Mouse (Mus musculus) hindbrain, embryonic 16.5 days (tissue): Measurements from ENCODE around the gene Otos. TPM values are rescaled to one million over a fixed set of nuclear protein-coding genes. Genes with fewer than 3 reads are reported as not detected.

Experiments used
- ATAC-seq: fragments of 200-750 bp; cut with Nextera tagmentation; 2 replicates; pipeline ENCODE4 v1.8.0; 2017; ENCODE audit warnings: moderate TSS enrichment, moderate library complexity
- H3K27ac ChIP-seq: fragments of 300-500 bp; sonication (generic); 2 replicates; pipeline ENCODE4 v1.5.1; 2014; ENCODE audit warnings: low read depth, mild to moderate bottlenecking, control low read depth, low read length, moderate library complexity
- H3K27me3 ChIP-seq: fragments of 300-500 bp; sonication (generic); replicated peaks from 2 replicates; pipeline ENCODE4 v1.6.1; 2014; ENCODE audit warnings: low read length; ENCODE audit not compliant: control insufficient read depth, insufficient read depth
- H3K36me3 ChIP-seq: fragments of 300-500 bp; sonication (generic); 2 replicates; pipeline ENCODE4 v1.6.1; 2014; ENCODE audit warnings: mild to moderate bottlenecking, low read length, moderate library complexity, mixed read lengths; ENCODE audit not compliant: control insufficient read depth, insufficient read depth
- H3K4me1 ChIP-seq: fragments of 300-500 bp; sonication (generic); 2 replicates; pipeline ENCODE4 v1.6.1; 2014; ENCODE audit warnings: low read depth, low read length; ENCODE audit not compliant: control insufficient read depth, insufficient read depth
- H3K4me2 ChIP-seq: fragments of 300-500 bp; sonication (generic); 2 replicates; pipeline ENCODE4 v1.6.1; 2014; ENCODE audit warnings: mild to moderate bottlenecking, low read length, control low read depth, moderate library complexity
- H3K4me3 ChIP-seq: fragments of 300-500 bp; sonication (generic); 2 replicates; pipeline ENCODE4 v1.5.1; 2014; ENCODE audit warnings: mild to moderate bottlenecking, low read length, control low read depth, moderate library complexity
- H3K9ac ChIP-seq: fragments of 300-500 bp; sonication (generic); 2 replicates; pipeline ENCODE4 v1.6.1; 2014; ENCODE audit warnings: low read depth, mild to moderate bottlenecking, control low read depth, low read length, moderate library complexity
- H3K9me3 ChIP-seq: fragments of 300-500 bp; sonication (generic); 2 replicates; pipeline ENCODE4 v1.6.1; 2014; ENCODE audit warnings: mild to moderate bottlenecking, low read length, moderate library complexity; ENCODE audit not compliant: control insufficient read depth
- WGBS: fragments of 180-500 bp; shearing (Covaris S2); extraction: QIAGEN DNeasy Blood & Tissue Kit; methylation state at CpG from one replicate; pipeline ENCODE4 v1.1.7; 2014; 5-methylcytosine and 5-hydroxymethylcytosine counted together
- polyA plus RNA-seq: library from polyadenylated mRNA; unstranded; fragments of >200 nt; fragmentation: Nextera tagmentation; extraction: Ambion mirVana; gene quantifications from 2 replicates; pipeline ENCODE4 v1.2.1, GENCODE M21; 2015

Gene Otos
- polyA plus RNA-seq, 1 experiment from 2014 or later: 0.29 TPM

DNA sequence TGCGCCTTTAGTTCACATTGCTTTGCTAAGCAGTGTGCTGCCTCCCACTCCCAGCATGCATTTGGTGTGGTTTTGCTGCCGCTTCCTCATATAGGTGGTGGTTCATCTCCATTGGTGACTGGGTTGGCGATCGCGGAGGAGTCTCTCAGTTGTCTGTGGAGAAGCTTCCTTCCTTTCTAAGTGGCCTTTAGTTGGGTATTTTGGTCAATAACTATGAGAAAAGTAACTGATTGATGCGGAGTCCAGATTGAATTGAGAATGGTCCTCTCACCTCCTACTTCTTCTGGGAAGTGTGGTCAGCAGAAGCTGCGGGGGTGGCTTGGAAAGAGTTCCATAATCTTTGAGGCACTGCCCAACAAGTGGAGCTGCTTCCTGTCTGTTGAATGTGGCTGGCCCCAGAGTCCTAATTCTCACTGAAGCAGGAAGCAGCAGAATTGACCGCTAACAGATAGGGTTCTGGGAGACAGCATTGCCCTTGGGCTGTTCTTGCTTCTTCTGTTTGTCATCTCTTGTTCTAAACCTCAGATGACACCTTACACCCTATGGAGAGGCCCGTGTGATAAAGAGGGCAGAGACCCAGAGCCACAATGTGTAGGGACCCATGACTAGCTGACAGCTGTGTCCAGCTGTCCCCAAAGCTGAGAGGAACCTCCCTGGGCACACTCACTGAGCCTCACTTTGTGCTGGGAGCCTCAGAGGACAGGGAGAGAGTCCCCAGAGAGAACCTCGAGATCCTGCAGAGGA is 27.5 kb upstream of the Otos start:
- H3K9me3 ChIP-seq: no peaks in the 10 kb centered on the region
- ATAC-seq: no peak
- WGBS: 82% methylated on average over 10 of the region's 10 CpGs

GRCm38 (mm10) chr1:92673258-92673782 is 24.7 kb upstream of the Otos start:
- Histone ChIP-seq H3K27ac (no peak overlapping the region), H3K9ac (no peak overlapping the region), H3K4me3 (no peak overlapping the region), H3K36me3 (no peaks in the 10 kb centered on the region), H3K27me3 (no peaks in the 10 kb centered on the region), H3K9me3 (no peaks in the 10 kb centered on the region; the same call in 1 of the 2 replicates), H3K4me1 (peaks cover 2% of the 10 kb centered on the region; the same call in 1 of the 2 replicates), H3K4me2 (no peak overlapping the region)
- 79% methylated on average over 5 of the region's 5 CpGs for WGBS
- ATAC-seq: no peak

More for the DNA sequence above, 27.5 kb upstream of the Otos start:
- Histone ChIP-seq H3K27me3 (no peaks in the 10 kb centered on the region), H3K27ac (no peak overlapping the region), H3K4me1 (peaks cover 9% of the 10 kb centered on the region), H3K36me3 (no peaks in the 10 kb centered on the region), H3K4me3 (no peak overlapping the region), H3K4me2 (no peak overlapping the region), H3K9ac (no peak overlapping the region)

- Histone ChIP-seq H3K4me3 (no peak overlapping the region), H3K9ac (no peak overlapping the region), H3K36me3 (no peaks in the 10 kb centered on the region), H3K9me3 (no peaks in the 10 kb centered on the region; the same call in 1 of the 2 replicates), H3K27ac (no peak overlapping the region), H3K27me3 (no peaks in the 10 kb centered on the region), H3K4me1 (no peaks in the 10 kb centered on the region), H3K4me2 (no peak overlapping the region)
- 79% methylated on average over 4 of the region's 4 CpGs for WGBS
- no peak for ATAC-seq
Observed at GRCm38 (mm10) chr1:92671326-92671725, 22.7 kb upstream of the Otos start.

GRCm38 (mm10) chr1:92669430-92669829 is 20.8 kb upstream of the Otos start:
- H3K36me3 ChIP-seq: no peaks in the 10 kb centered on the region
- H3K9me3 ChIP-seq: no peaks in the 10 kb centered on the region; the same call in 1 of the 2 replicates
- no peak overlapping the region for H3K4me2 ChIP-seq
- H3K4me1 ChIP-seq: no peaks in the 10 kb centered on the region
- H3K9ac ChIP-seq: no peak overlapping the region
- ATAC-seq: no peak
- H3K4me3 ChIP-seq: no peak overlapping the region
- H3K27ac ChIP-seq: no peak overlapping the region
- H3K27me3 ChIP-seq: no peaks in the 10 kb centered on the region
- WGBS: 96% methylated on average over 3 of the region's 3 CpGs

- Histone ChIP-seq H3K4me2 (no peak overlapping the region), H3K4me3 (no peak overlapping the region), H3K27me3 (no peaks in the 10 kb centered on the region), H3K9me3 (no peaks in the 10 kb centered on the region; the same call in 1 of the 2 replicates), H3K9ac (no peak overlapping the region), H3K4me1 (no peaks in the 10 kb centered on the region), H3K27ac (no peak overlapping the region), H3K36me3 (no peaks in the 10 kb centered on the region)
- 72% methylated on average over 6 of the region's 6 CpGs for WGBS
- no peak for ATAC-seq
Observed at GRCm38 (mm10) chr1:92667106-92667505, 18.5 kb upstream of the Otos start.

GRCm38 (mm10) chr1:92659392-92659791 is 10.8 kb upstream of the Otos start:
- no peak for ATAC-seq
- WGBS: 71% methylated on average over 5 of the region's 5 CpGs

DNA sequence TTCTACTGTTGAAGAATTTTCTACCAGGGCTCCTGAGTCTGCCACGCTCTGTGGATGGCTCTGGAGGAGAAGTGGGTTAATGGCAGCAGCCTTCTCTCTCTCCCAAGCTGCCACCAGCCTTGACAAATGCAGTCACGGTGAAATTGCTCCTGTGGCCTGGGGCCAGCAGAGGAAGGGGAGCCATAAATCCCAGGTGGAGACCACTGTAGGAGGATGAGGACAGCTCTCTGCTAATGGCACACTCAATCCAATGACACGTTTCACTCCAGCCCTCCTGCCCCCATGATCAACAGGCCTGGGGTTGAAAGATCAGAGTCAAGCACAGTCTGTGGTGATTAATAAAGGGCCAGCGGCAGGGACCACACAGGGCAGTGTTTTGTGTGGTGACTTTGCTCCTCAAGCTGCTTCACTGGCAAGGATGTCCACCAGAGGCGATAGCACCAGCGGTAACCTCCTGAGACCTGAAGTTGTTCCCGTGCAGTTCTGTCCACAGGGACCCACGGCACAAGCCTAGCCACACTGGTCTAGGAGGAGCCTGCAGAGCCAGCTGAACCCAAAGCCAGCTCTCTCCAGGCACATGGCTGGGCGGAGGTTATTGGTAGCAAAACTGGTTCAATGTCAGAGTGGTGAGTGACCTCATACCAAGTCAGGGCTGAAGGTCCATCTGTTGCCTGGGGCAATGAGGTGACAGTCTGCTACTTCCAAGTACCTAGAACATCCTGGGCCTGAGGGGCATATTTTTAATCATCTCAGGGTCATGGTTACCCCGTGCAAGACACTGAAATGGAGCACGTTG is 8.6 kb upstream of the Otos start:
- H3K9me3 ChIP-seq: no peaks in the 10 kb centered on the region
- 69% methylated on average over 11 of the region's 11 CpGs for WGBS
- H3K4me2 ChIP-seq: no peak overlapping the region
- no peaks in the 10 kb centered on the region; the same call in 1 of the 2 replicates for H3K27me3 ChIP-seq
- no peaks in the 10 kb centered on the region for H3K4me1 ChIP-seq
- 0 out of 2 replicates have a peak, but pooled peaks have one; percentile 17 for ATAC-seq
- H3K27ac ChIP-seq: no peak overlapping the region
- no peak overlapping the region for H3K9ac ChIP-seq
- H3K36me3 ChIP-seq: no peaks in the 10 kb centered on the region
- H3K4me3 ChIP-seq: no peak overlapping the region

More at GRCm38 (mm10) chr1:92659392-92659791, 10.8 kb upstream of the Otos start:
- Histone ChIP-seq H3K27ac (no peak overlapping the region), H3K4me1 (no peaks in the 10 kb centered on the region), H3K4me3 (no peak overlapping the region), H3K27me3 (no peaks in the 10 kb centered on the region; the same call in 1 of the 2 replicates), H3K36me3 (no peaks in the 10 kb centered on the region), H3K9me3 (no peaks in the 10 kb centered on the region), H3K9ac (no peak overlapping the region), H3K4me2 (no peak overlapping the region)

- Histone ChIP-seq H3K4me2 (no peak overlapping the region), H3K4me1 (no peaks in the 10 kb centered on the region), H3K4me3 (no peak overlapping the region), H3K9ac (no peak overlapping the region), H3K27me3 (no peaks in the 10 kb centered on the region), H3K36me3 (no peaks in the 10 kb centered on the region), H3K9me3 (no peaks in the 10 kb centered on the region), H3K27ac (no peak overlapping the region)
- ATAC-seq: no peak
- 51% methylated on average over 2 of the region's 2 CpGs for WGBS
Observed at GRCm38 (mm10) chr1:92654676-92655075, 6.0 kb upstream of the Otos start.

DNA sequence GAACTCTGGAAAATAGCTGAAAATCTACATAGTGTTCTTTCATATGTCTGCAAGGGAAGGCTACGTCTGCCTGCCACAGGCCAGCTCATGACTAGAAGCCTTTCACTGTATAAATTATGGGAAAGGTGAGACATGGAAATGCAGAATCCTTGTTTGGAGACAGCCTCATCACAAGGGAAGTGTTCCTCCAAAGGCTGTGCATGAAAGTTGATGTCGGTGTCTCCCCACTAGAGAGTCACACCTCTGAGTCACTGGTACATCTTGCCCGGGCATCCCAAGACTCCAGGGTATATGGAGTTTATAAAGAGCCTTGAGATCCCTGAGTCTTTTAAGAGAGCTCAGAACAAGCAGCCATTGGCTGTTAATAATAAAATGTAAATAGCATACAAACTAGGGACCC is 4.5 kb upstream of the Otos start:
- Histone ChIP-seq H3K9me3 (no peaks in the 10 kb centered on the region), H3K9ac (no peak overlapping the region), H3K4me2 (no peak overlapping the region), H3K27me3 (no peaks in the 10 kb centered on the region), H3K4me3 (no peak overlapping the region), H3K27ac (no peak overlapping the region), H3K4me1 (peaks cover 2% of the 10 kb centered on the region), H3K36me3 (no peaks in the 10 kb centered on the region)
- ATAC-seq: no peak
- WGBS: 94% methylated on average over 3 of the region's 3 CpGs
